Mouse (Mus musculus) central nervous system, embryonic 14 days (tissue): ENCODE results near the gene Adam3. TPM values are rescaled to one million over a fixed set of nuclear protein-coding genes. Genes with fewer than 3 reads are reported as not detected.

Experiments
- polyA plus RNA-seq: library from polyadenylated mRNA; depleted of rRNA; stranded (reverse); fragments of >200 nt; gene quantifications from 2 replicates; pipeline ENCODE4 v1.2.3, GENCODE M21; 2012; rRNA removed

Gene Adam3
- polyA plus RNA-seq: 0.13 and 0.66 TPM in 2 replicates

DNA sequence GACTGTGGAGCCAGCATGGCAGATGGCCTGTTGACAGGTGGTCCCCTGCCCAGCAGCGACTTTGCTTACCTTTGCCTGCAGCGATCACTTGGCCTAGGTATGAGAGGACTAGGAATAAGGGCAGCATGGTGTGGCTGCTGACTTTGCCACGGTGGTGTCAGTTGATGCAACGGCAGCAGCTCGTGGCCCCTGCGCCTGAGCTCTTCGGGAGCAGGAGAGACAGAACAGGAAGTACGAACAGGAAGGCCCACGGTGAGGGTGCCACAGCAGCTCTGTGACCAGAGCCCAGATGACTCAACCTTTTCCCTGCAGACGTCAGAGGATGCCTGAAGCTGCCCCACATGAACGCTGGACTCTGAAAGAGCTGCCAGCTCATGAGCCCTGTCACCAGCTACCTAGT is at the start of gene Adam3:
Adam3 (minus strand) TSS at position 223 of the 400 bp plus-strand sequence.

Other genes starting within 250 kb of the Adam3 start
- 0.26 and 0.31 TPM in 2 replicates for gene Adam5, start 98.5 kb upstream of the Adam3 start, polyA plus RNA-seq